22 mouse cellular contexts compared by ENCODE assay signal in the genomic region with DNA sequence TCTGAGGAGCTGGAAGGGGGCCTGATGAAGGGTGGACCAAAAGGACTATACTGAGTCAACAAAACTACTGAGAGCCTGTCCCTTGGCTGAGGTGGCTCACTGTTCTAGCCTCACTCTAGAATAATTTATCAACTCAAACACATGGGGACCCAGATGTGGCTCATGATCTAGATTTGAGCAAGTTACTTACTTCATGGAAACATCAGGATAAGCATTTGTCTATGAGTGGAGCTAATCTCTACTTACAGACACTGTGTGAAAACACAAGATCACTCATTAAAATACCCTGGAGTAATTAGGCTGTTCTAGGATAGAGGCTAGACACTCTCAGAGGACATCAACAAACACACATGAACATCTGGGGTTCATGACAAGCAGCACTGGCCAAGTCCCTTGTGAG.
DNase-seq lines count a peak whose midpoint lies in the region; ATAC-seq and TF ChIP-seq lines count a peak whose summit lies in the region.
"Had no signal": no experiment of that assay in that cellular context is flagged by ENCODE, and none has a peak within 500 bp of the region (broad histone marks: within the 10 kb centered on the region; RNA-seq: fewer than 3 reads in every experiment).

No protein-coding gene starts in this region.

- H3K27me3 ChIP-seq in liver, postnatal 0 days (ENCODE audit: insufficient read depth, low read length): no peaks in the 10 kb centered on the region
- no peaks in the 10 kb centered on the region for H3K27me3 ChIP-seq in forebrain, embryonic 11.5 days (ENCODE audit: control insufficient read depth, insufficient read depth, low read length)
- H3K27me3 ChIP-seq: hindbrain, embryonic 12.5 days; neural tube, embryonic 15.5 days; Patski had no signal

- TF ChIP-seq POLR2A in bone marrow macrophage, adult 2 months (IDR thresholded peaks at IDR 0.05; ENCODE audit: borderline replicate concordance, low read depth, low read length): no peak

- peak; percentile 97 for TF ChIP-seq EP300 in liver, postnatal 0 days (IDR thresholded peaks at IDR 0.05; ENCODE audit: low read depth)

- peak; percentile 87 for ATAC-seq in liver, postnatal 0 days
- ATAC-seq in forebrain, embryonic 11.5 days (replicated peaks; ENCODE audit: low FRiP score): no peak
- ATAC-seq: activated CD4-positive, CD25-positive, alpha-beta regulatory T cell, adult 4 months; forebrain, embryonic 16.5 days; midbrain, embryonic 16.5 days; Patski had no signal

- H3K4me2 ChIP-seq in liver, postnatal 0 days (ENCODE audit: low read depth, low read length): peak overlapping the region; percentile 14; the same call in 1 of the 2 replicates
- no peak overlapping the region for H3K4me2 ChIP-seq in forebrain, embryonic 11.5 days (ENCODE audit: low read depth, low read length, severe bottlenecking)
- H3K4me2 ChIP-seq: hindbrain, embryonic 12.5 days; neural tube, embryonic 15.5 days had no signal

- peaks cover 33% of the 10 kb centered on the region for H3K4me1 ChIP-seq in bone marrow macrophage, adult 2 months (ENCODE audit: control insufficient read depth, insufficient read depth, low read length)
- 0 out of 2 replicates have a peak, but pooled peaks cover 9% of the 10 kb centered on the region for H3K4me1 ChIP-seq in liver, postnatal 0 days (ENCODE audit: insufficient read depth)
- H3K4me1 ChIP-seq in forebrain, embryonic 11.5 days (replicated peaks; ENCODE audit: control insufficient read depth, insufficient read depth, low read length): no peaks in the 10 kb centered on the region
- H3K4me1 ChIP-seq: embryonic facial prominence, embryonic 10.5 days; hindbrain, embryonic 12.5 days; neural tube, embryonic 15.5 days had no signal

- TF ChIP-seq CTCF in bone marrow macrophage, adult 2 months (IDR thresholded peaks at IDR 0.05; ENCODE audit: low read depth, low read length): no peak
- no peak for TF ChIP-seq CTCF in liver, postnatal 0 days (IDR thresholded peaks at IDR 0.05; ENCODE audit: low read depth)

- intact Hi-C loops in heart, postnatal 36 days (cut with DNase I): no loop called here

- H3K27ac ChIP-seq in bone marrow macrophage, adult 2 months (ENCODE audit: insufficient read depth, low read depth, low read length): peak overlapping the region; percentile 23; the same call in 1 of the 2 replicates
- H3K27ac ChIP-seq in liver, postnatal 0 days (ENCODE audit: low read depth): peak overlapping the region; percentile 44; the same call in 1 of the 2 replicates
- no peak overlapping the region for H3K27ac ChIP-seq in forebrain, embryonic 11.5 days (ENCODE audit: low read depth, low read length)
- H3K27ac ChIP-seq: embryonic facial prominence, embryonic 10.5 days; hindbrain, embryonic 12.5 days; neural tube, embryonic 15.5 days had no signal

- H3K9me3 ChIP-seq in liver, postnatal 0 days (ENCODE audit: low read length): no peaks in the 10 kb centered on the region
- H3K9me3 ChIP-seq in forebrain, embryonic 11.5 days (ENCODE audit: control insufficient read depth, low read length): no peaks in the 10 kb centered on the region
- H3K9me3 ChIP-seq: embryonic facial prominence, embryonic 10.5 days; hindbrain, embryonic 12.5 days; neural tube, embryonic 15.5 days had no signal

- no peak overlapping the region for H3K4me3 ChIP-seq in bone marrow macrophage, adult 2 months (ENCODE audit: insufficient read depth, low read length)
- H3K4me3 ChIP-seq in liver, postnatal 0 days (ENCODE audit: low read depth, low read length): no peak overlapping the region
- no peak overlapping the region for H3K4me3 ChIP-seq in forebrain, embryonic 11.5 days (ENCODE audit: low read depth, low read length)
- H3K4me3 ChIP-seq: embryonic facial prominence, embryonic 10.5 days; hindbrain, embryonic 12.5 days; neural tube, embryonic 15.5 days had no signal

- no peak overlapping the region for H3K9ac ChIP-seq in liver, postnatal 0 days (replicated peaks)
- no peak overlapping the region for H3K9ac ChIP-seq in forebrain, embryonic 11.5 days (ENCODE audit: low read length)
- H3K9ac ChIP-seq: hindbrain, embryonic 12.5 days; neural tube, embryonic 15.5 days had no signal

- DNase-seq in MEL-GATA-1-ER (ENCODE audit: extremely low read depth, low read depth): peak; percentile 30
- DNase-seq in liver: peak; percentile 14
- no peak for DNase-seq in liver, postnatal 0 days
- no peak for DNase-seq in forebrain, embryonic 11.5 days (ENCODE audit: low spot score)
- no peak for DNase-seq in thymus, postnatal 0 days (ENCODE audit: low spot score)
- DNase-seq in heart, postnatal 36 days: no peak
- DNase-seq: adrenal gland, postnatal 10 days; cerebellum, adult 8-10 months; kidney, adult 18-20 months; kidney, postnatal 25 days; left cerebral cortex, postnatal 4 days; lung, postnatal 14 days; right cerebral cortex, postnatal 4 days; thymus, postnatal 36 days had no signal

- no peaks in the 10 kb centered on the region for H3K36me3 ChIP-seq in liver, postnatal 0 days (replicated peaks; ENCODE audit: insufficient read depth, low read length)
- H3K36me3 ChIP-seq in forebrain, embryonic 11.5 days (ENCODE audit: control insufficient read depth, insufficient read depth, low read length): no peaks in the 10 kb centered on the region
- H3K36me3 ChIP-seq: embryonic facial prominence, embryonic 10.5 days; hindbrain, embryonic 12.5 days; neural tube, embryonic 15.5 days had no signal

Comparison
In these comparisons a context has a peak if more than half of its experiments do, and no peak if none do; other contexts are left out.
1. DNase-seq: peak in MEL-GATA-1-ER (single experiment) and liver (single experiment); none in liver, postnatal 0 days (single experiment), forebrain, embryonic 11.5 days (single experiment), thymus, postnatal 0 days (single experiment) and heart, postnatal 36 days (0 of 2).